Mouse (Mus musculus) testis, adult 2 months (tissue): ENCODE data around the gene Chic2.

Source experiments
- CTCF ChIP-seq: fragments of 200-500 bp; IDR thresholded peaks from 2 replicates; pipeline ENCODE4 v1.5.1; 2012; ENCODE audit warnings: low read depth, mild to moderate bottlenecking, inconsistent platforms, low read length, moderate library complexity; ENCODE audit not compliant: control insufficient read depth, insufficient read depth, insufficient replicate concordance
- POLR2A ChIP-seq: fragments of 200-500 bp; IDR thresholded peaks from 2 replicates; pipeline ENCODE4 v1.6.1; 2012; ENCODE audit warnings: low read depth, mild to moderate bottlenecking, inconsistent platforms, low read length, moderate library complexity; ENCODE audit not compliant: control insufficient read depth

GRCm38 (mm10) chr5:74957293-74958076, 87.1 kb downstream of the Chic2 start:
- TF ChIP-seq POLR2A (no peak), CTCF (no peak)
